Mouse (Mus musculus) erythroblast, embryonic 14.5 days (primary cell): ENCODE results near the gene Gm49333. TPM values are rescaled to one million over a fixed set of nuclear protein-coding genes. Genes with fewer than 3 reads are reported as not detected.
A peak's percentile ranks its signal among the peaks of the same experiment; 100 is the strongest.

ENCODE experiments used
- H3K27me3 ChIP-seq: 2 replicates; pipeline ENCODE4 v1.6.1; 2012; ENCODE audit warnings: inconsistent platforms; ENCODE audit not compliant: control insufficient read depth
- H3K36me3 ChIP-seq: 2 replicates; pipeline ENCODE4 v1.6.1; 2012; ENCODE audit warnings: mild to moderate bottlenecking, inconsistent platforms; ENCODE audit not compliant: control insufficient read depth
- H3K4me1 ChIP-seq: 2 replicates; pipeline ENCODE4 v1.6.1; 2012; ENCODE audit warnings: inconsistent platforms; ENCODE audit not compliant: control insufficient read depth
- H3K4me3 ChIP-seq: replicated peaks from 2 replicates; pipeline ENCODE3; 2012; ENCODE audit warnings: moderate library complexity, mild to moderate bottlenecking, inconsistent platforms
- H3K9me3 ChIP-seq: 2 replicates; pipeline ENCODE4 v1.6.1; 2012; ENCODE audit warnings: low read length, inconsistent platforms, mixed read lengths; ENCODE audit not compliant: control insufficient read depth
- GATA1 ChIP-seq: IDR thresholded peaks from 2 replicates; pipeline ENCODE4 v1.6.1; 2012; ENCODE audit warnings: low read length, inconsistent platforms, mixed read lengths
- TAL1 ChIP-seq: IDR thresholded peaks from 3 replicates; pipeline ENCODE4 v1.6.1; 2012; ENCODE audit warnings: low read length, inconsistent platforms, mixed read lengths
- polyA plus RNA-seq: library from polyadenylated mRNA; stranded (reverse); fragments of >175 nt; gene quantifications from 2 replicates; pipeline ENCODE4 v1.2.3, GENCODE M21; 2012

Gene Gm49333
- polyA plus RNA-seq, 1 experiment: not detected

GRCm38 (mm10) chr16:20673706-20674303 is 62.4 kb downstream of the Gm49333 start:
- Histone ChIP-seq H3K36me3 (peaks cover 50% of the 10 kb centered on the region), H3K27me3 (no peaks in the 10 kb centered on the region), H3K4me3 (peak overlapping the region; percentile 94), H3K9me3 (no peaks in the 10 kb centered on the region), H3K4me1 (peaks cover 64% of the 10 kb centered on the region)
- TF ChIP-seq GATA1 (peak; percentile 6; the same call in 1 of the 2 replicates), TAL1 (peak; percentile 61)

GRCm38 (mm10) chr16:20675213-20675612 is 63.8 kb downstream of the Gm49333 start:
- peak overlapping the region; percentile 94 for H3K4me3 ChIP-seq

GRCm38 (mm10) chr16:20676702-20677101 is 65.3 kb downstream of the Gm49333 start:
- peaks cover 79% of the 10 kb centered on the region for H3K36me3 ChIP-seq
- no peak for TF ChIP-seq GATA1
- TF ChIP-seq TAL1: no peak
- H3K9me3 ChIP-seq: no peaks in the 10 kb centered on the region
- no peaks in the 10 kb centered on the region for H3K27me3 ChIP-seq
- no peak overlapping the region for H3K4me3 ChIP-seq
- H3K4me1 ChIP-seq: peaks cover 71% of the 10 kb centered on the region

More at GRCm38 (mm10) chr16:20675213-20675612, 63.8 kb downstream of the Gm49333 start:
- H3K4me1 ChIP-seq: peaks cover 73% of the 10 kb centered on the region
- no peaks in the 10 kb centered on the region for H3K9me3 ChIP-seq
- no peak for TF ChIP-seq TAL1
- no peak for TF ChIP-seq GATA1
- peaks cover 64% of the 10 kb centered on the region for H3K36me3 ChIP-seq
- no peaks in the 10 kb centered on the region for H3K27me3 ChIP-seq

GRCm38 (mm10) chr16:20677380-20677779 is 66.0 kb downstream of the Gm49333 start:
- Histone ChIP-seq H3K9me3 (no peaks in the 10 kb centered on the region), H3K4me1 (peaks cover 65% of the 10 kb centered on the region), H3K4me3 (no peak overlapping the region), H3K27me3 (no peaks in the 10 kb centered on the region), H3K36me3 (peaks cover 85% of the 10 kb centered on the region)
- TF ChIP-seq GATA1 (no peak), TAL1 (no peak)

- H3K36me3 ChIP-seq: peaks cover 93% of the 10 kb centered on the region
- peaks cover 63% of the 10 kb centered on the region for H3K4me1 ChIP-seq
- TF ChIP-seq TAL1 (no peak), GATA1 (no peak)
- no peaks in the 10 kb centered on the region for H3K27me3 ChIP-seq
- peak overlapping the region; percentile 3 for H3K4me3 ChIP-seq
- H3K9me3 ChIP-seq: no peaks in the 10 kb centered on the region
Measured at GRCm38 (mm10) chr16:20677974-20678675, 66.7 kb downstream of the Gm49333 start.

- peaks cover 54% of the 10 kb centered on the region for H3K4me1 ChIP-seq
Measured at GRCm38 (mm10) chr16:20690774-20691173, 79.4 kb downstream of the Gm49333 start.

GRCm38 (mm10) chr16:20691617-20692016 is 80.2 kb downstream of the Gm49333 start:
- peaks cover 64% of the 10 kb centered on the region for H3K36me3 ChIP-seq
- H3K4me1 ChIP-seq: peaks cover 58% of the 10 kb centered on the region
- TF ChIP-seq GATA1: no peak
- TF ChIP-seq TAL1: no peak
- H3K4me3 ChIP-seq: no peak overlapping the region
- peaks cover 37% of the 10 kb centered on the region for H3K27me3 ChIP-seq
- no peaks in the 10 kb centered on the region; the same call in 1 of the 2 replicates for H3K9me3 ChIP-seq

More at GRCm38 (mm10) chr16:20690774-20691173, 79.4 kb downstream of the Gm49333 start:
- TF ChIP-seq TAL1 (no peak), GATA1 (no peak)
- H3K4me3 ChIP-seq: no peak overlapping the region
- H3K27me3 ChIP-seq: peaks cover 28% of the 10 kb centered on the region
- peaks cover 72% of the 10 kb centered on the region for H3K36me3 ChIP-seq
- no peaks in the 10 kb centered on the region; the same call in 1 of the 2 replicates for H3K9me3 ChIP-seq

- TF ChIP-seq GATA1: no peak
- no peak for TF ChIP-seq TAL1
- Histone ChIP-seq H3K36me3 (peaks cover 56% of the 10 kb centered on the region), H3K4me3 (no peak overlapping the region), H3K4me1 (peaks cover 57% of the 10 kb centered on the region), H3K9me3 (no peaks in the 10 kb centered on the region; the same call in 1 of the 2 replicates), H3K27me3 (peaks cover 44% of the 10 kb centered on the region)
Measured at GRCm38 (mm10) chr16:20692241-20692965, 81.0 kb downstream of the Gm49333 start.
